Mouse (Mus musculus) midbrain, embryonic 10.5 days (tissue): Measurements from ENCODE around the gene Rfng. TPM values are rescaled to one million over a fixed set of nuclear protein-coding genes. Genes with fewer than 3 reads are reported as not detected.

Experiments used
- DNase-seq: peaks from one replicate; pipeline ENCODE4 v3.0.0-alpha.2; 2017; ENCODE audit warnings: low spot score
- H3K27ac ChIP-seq: fragments of 300-500 bp; sonication (generic); replicated peaks from 2 replicates; pipeline ENCODE4 v1.5.1; 2016; ENCODE audit warnings: mild to moderate bottlenecking
- H3K27me3 ChIP-seq: fragments of 300-500 bp; sonication (generic); 2 replicates; pipeline ENCODE4 v1.6.1; 2016; ENCODE audit warnings: low read depth, mild to moderate bottlenecking; ENCODE audit not compliant: poor library complexity, severe bottlenecking
- H3K36me3 ChIP-seq: fragments of 300-500 bp; sonication (generic); 2 replicates; pipeline ENCODE4 v1.6.1; 2016; ENCODE audit warnings: mild to moderate bottlenecking, moderate library complexity
- H3K4me1 ChIP-seq: fragments of 300-500 bp; sonication (generic); 2 replicates; pipeline ENCODE4 v1.6.1; 2016
- H3K4me3 ChIP-seq: fragments of 300-500 bp; sonication (generic); 2 replicates; pipeline ENCODE4 v1.5.1; 2016; ENCODE audit warnings: mild to moderate bottlenecking, moderate library complexity
- H3K9me3 ChIP-seq: fragments of 300-500 bp; sonication (generic); replicated peaks from 2 replicates; pipeline ENCODE4 v1.6.1; 2016; ENCODE audit warnings: mild to moderate bottlenecking
- WGBS: fragments of 180-500 bp; shearing (Covaris S2); methylation state at CpG from one replicate; pipeline ENCODE4 v1.1.7; 2016; 5-methylcytosine and 5-hydroxymethylcytosine counted together
- polyA plus RNA-seq: library from polyadenylated mRNA; unstranded; fragments of >200 nt; fragmentation: Nextera tagmentation; extraction: Ambion mirVana; gene quantifications from 2 replicates; pipeline ENCODE4 v1.2.1, GENCODE M21; 2016

Gene Rfng
- polyA plus RNA-seq, 1 experiment from 2014 or later: 43.4 TPM

- Histone ChIP-seq H3K27me3 (peaks cover 2% of the 10 kb centered on the region; the same call in 1 of the 2 replicates), H3K4me1 (peaks cover 68% of the 10 kb centered on the region), H3K4me3 (peak overlapping the region; percentile 97), H3K36me3 (peaks cover 42% of the 10 kb centered on the region), H3K27ac (peak overlapping the region; percentile 100), H3K9me3 (no peaks in the 10 kb centered on the region)
- WGBS: under 1% methylated on average over 40 of the region's 40 CpGs
- DNase-seq: no peak
Observed at GRCm38 (mm10) chr11:120823551-120823947, 39.5 kb upstream of the Rfng start.

GRCm38 (mm10) chr11:120822831-120823550 is 39.0 kb upstream of the Rfng start:
- WGBS: under 1% methylated on average over 14 of the region's 14 CpGs
- peaks cover 65% of the 10 kb centered on the region for H3K4me1 ChIP-seq
- no peak for DNase-seq

GRCm38 (mm10) chr11:120822321-120822720 is 38.3 kb upstream of the Rfng start:
- peak overlapping the region; percentile 97 for H3K4me3 ChIP-seq
- DNase-seq: no peak
- H3K27ac ChIP-seq: peak overlapping the region; percentile 100
- no peaks in the 10 kb centered on the region for H3K27me3 ChIP-seq
- H3K9me3 ChIP-seq: no peaks in the 10 kb centered on the region
- H3K36me3 ChIP-seq: peaks cover 54% of the 10 kb centered on the region
- peaks cover 62% of the 10 kb centered on the region for H3K4me1 ChIP-seq
- 73% methylated on average over 4 of the region's 4 CpGs for WGBS

More at GRCm38 (mm10) chr11:120822831-120823550, 39.0 kb upstream of the Rfng start:
- Histone ChIP-seq H3K9me3 (no peaks in the 10 kb centered on the region), H3K27ac (peak overlapping the region; percentile 100), H3K27me3 (no peaks in the 10 kb centered on the region), H3K4me3 (peak overlapping the region; percentile 97), H3K36me3 (peaks cover 47% of the 10 kb centered on the region)

GRCm38 (mm10) chr11:120821076-120821922 is 37.3 kb upstream of the Rfng start:
- Histone ChIP-seq H3K27ac (0 out of 2 replicates have a peak overlapping the region, but pooled peaks have one; percentile 13), H3K9me3 (no peaks in the 10 kb centered on the region), H3K27me3 (no peaks in the 10 kb centered on the region), H3K36me3 (peaks cover 64% of the 10 kb centered on the region), H3K4me3 (peak overlapping the region; percentile 97), H3K4me1 (peaks cover 52% of the 10 kb centered on the region)
- 93% methylated on average over 14 of the region's 14 CpGs for WGBS
- no peak for DNase-seq

GRCm38 (mm10) chr11:120820546-120820945 is 36.5 kb upstream of the Rfng start:
- peaks cover 72% of the 10 kb centered on the region for H3K36me3 ChIP-seq
- peaks cover 44% of the 10 kb centered on the region for H3K4me1 ChIP-seq
- no peak for DNase-seq
- H3K9me3 ChIP-seq: no peaks in the 10 kb centered on the region
- H3K4me3 ChIP-seq: peak overlapping the region; percentile 97
- 93% methylated on average over 14 of the region's 14 CpGs for WGBS
- H3K27ac ChIP-seq: 0 out of 2 replicates have a peak overlapping the region, but pooled peaks have one; percentile 13
- no peaks in the 10 kb centered on the region for H3K27me3 ChIP-seq

GRCm38 (mm10) chr11:120819556-120819955 is 35.5 kb upstream of the Rfng start:
- Histone ChIP-seq H3K9me3 (no peaks in the 10 kb centered on the region), H3K4me1 (peaks cover 34% of the 10 kb centered on the region), H3K27ac (no peak overlapping the region), H3K27me3 (no peaks in the 10 kb centered on the region), H3K36me3 (peaks cover 82% of the 10 kb centered on the region), H3K4me3 (no peak overlapping the region)
- DNase-seq: no peak
- 97% methylated on average over 6 of the region's 6 CpGs for WGBS

- 96% methylated on average over 13 of the region's 13 CpGs for WGBS
- Histone ChIP-seq H3K27me3 (no peaks in the 10 kb centered on the region), H3K4me3 (no peak overlapping the region), H3K27ac (no peak overlapping the region), H3K4me1 (peaks cover 28% of the 10 kb centered on the region), H3K36me3 (peaks cover 95% of the 10 kb centered on the region), H3K9me3 (no peaks in the 10 kb centered on the region)
- no peak for DNase-seq
Observed at GRCm38 (mm10) chr11:120818251-120818650, 34.2 kb upstream of the Rfng start.

GRCm38 (mm10) chr11:120817358-120817757 is 33.4 kb upstream of the Rfng start:
- peaks cover 100% of the 10 kb centered on the region for H3K36me3 ChIP-seq
- no peak overlapping the region for H3K27ac ChIP-seq
- H3K4me1 ChIP-seq: peaks cover 19% of the 10 kb centered on the region
- H3K27me3 ChIP-seq: no peaks in the 10 kb centered on the region
- H3K4me3 ChIP-seq: no peak overlapping the region
- H3K9me3 ChIP-seq: no peaks in the 10 kb centered on the region
- 96% methylated on average over 6 of the region's 6 CpGs for WGBS
- no peak for DNase-seq

- Histone ChIP-seq H3K36me3 (peaks cover 100% of the 10 kb centered on the region), H3K4me3 (0 out of 2 replicates have a peak overlapping the region, but pooled peaks have one; percentile 1), H3K27me3 (no peaks in the 10 kb centered on the region), H3K4me1 (no peaks in the 10 kb centered on the region), H3K27ac (no peak overlapping the region), H3K9me3 (no peaks in the 10 kb centered on the region)
- no peak for DNase-seq
- WGBS: 96% methylated on average over 16 of the region's 16 CpGs
Observed at GRCm38 (mm10) chr11:120812068-120812467, 28.1 kb upstream of the Rfng start.

GRCm38 (mm10) chr11:120808010-120808409 is 24.0 kb upstream of the Rfng start:
- no peak overlapping the region for H3K4me3 ChIP-seq
- H3K27ac ChIP-seq: no peak overlapping the region
- H3K36me3 ChIP-seq: peaks cover 84% of the 10 kb centered on the region
- no peaks in the 10 kb centered on the region for H3K4me1 ChIP-seq
- H3K9me3 ChIP-seq: no peaks in the 10 kb centered on the region
- no peaks in the 10 kb centered on the region for H3K27me3 ChIP-seq
- WGBS: 97% methylated on average over 12 of the region's 12 CpGs
- DNase-seq: no peak

- Histone ChIP-seq H3K9me3 (no peaks in the 10 kb centered on the region), H3K27ac (no peak overlapping the region), H3K4me1 (peaks cover under 1% of the 10 kb centered on the region; the same call in 1 of the 2 replicates), H3K27me3 (no peaks in the 10 kb centered on the region), H3K4me3 (no peak overlapping the region), H3K36me3 (peaks cover 60% of the 10 kb centered on the region)
- DNase-seq: no peak
- WGBS: 90% methylated on average over 7 of the region's 7 CpGs
Observed at GRCm38 (mm10) chr11:120805375-120806298, 21.6 kb upstream of the Rfng start.

- WGBS: 89% methylated on average over 4 of the region's 4 CpGs
- no peaks in the 10 kb centered on the region for H3K9me3 ChIP-seq
Observed at GRCm38 (mm10) chr11:120804769-120805168, 20.8 kb upstream of the Rfng start.

More at GRCm38 (mm10) chr11:120804769-120805168, 20.8 kb upstream of the Rfng start:
- H3K4me1 ChIP-seq: peaks cover 9% of the 10 kb centered on the region
- no peak overlapping the region for H3K27ac ChIP-seq
- H3K36me3 ChIP-seq: peaks cover 51% of the 10 kb centered on the region
- DNase-seq: no peak
- H3K4me3 ChIP-seq: no peak overlapping the region
- H3K27me3 ChIP-seq: no peaks in the 10 kb centered on the region
